Mouse (Mus musculus): ENCODE results near the gene Tex30. TPM values are rescaled to one million over a fixed set of nuclear protein-coding genes. Genes with fewer than 3 reads are reported as not detected.
A peak's percentile ranks its signal among the peaks of the same experiment; 100 is the strongest.

Tex30 gene
- total RNA-seq, 1 experiment from 2014 or later = 13.3 TPM

DNA sequence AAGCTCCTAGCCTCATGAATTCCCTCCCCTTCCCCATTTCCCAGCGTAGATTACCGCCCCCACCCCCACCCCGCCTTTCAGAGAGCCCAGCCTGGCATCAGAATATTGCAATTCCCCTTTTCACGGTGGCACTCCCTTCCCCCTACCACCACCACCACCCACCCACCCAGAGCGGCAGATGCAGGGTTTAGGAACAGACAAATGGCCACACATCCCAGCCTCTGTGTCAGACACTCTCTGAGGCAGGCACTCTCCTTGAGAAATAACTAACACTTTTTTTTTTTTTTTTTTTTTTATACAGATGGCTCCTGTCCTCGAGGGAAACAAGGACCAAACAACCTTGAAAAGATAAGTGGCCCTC is 59.7 kb downstream of the Tex30 start:
- no peak for DNase-seq

DNA sequence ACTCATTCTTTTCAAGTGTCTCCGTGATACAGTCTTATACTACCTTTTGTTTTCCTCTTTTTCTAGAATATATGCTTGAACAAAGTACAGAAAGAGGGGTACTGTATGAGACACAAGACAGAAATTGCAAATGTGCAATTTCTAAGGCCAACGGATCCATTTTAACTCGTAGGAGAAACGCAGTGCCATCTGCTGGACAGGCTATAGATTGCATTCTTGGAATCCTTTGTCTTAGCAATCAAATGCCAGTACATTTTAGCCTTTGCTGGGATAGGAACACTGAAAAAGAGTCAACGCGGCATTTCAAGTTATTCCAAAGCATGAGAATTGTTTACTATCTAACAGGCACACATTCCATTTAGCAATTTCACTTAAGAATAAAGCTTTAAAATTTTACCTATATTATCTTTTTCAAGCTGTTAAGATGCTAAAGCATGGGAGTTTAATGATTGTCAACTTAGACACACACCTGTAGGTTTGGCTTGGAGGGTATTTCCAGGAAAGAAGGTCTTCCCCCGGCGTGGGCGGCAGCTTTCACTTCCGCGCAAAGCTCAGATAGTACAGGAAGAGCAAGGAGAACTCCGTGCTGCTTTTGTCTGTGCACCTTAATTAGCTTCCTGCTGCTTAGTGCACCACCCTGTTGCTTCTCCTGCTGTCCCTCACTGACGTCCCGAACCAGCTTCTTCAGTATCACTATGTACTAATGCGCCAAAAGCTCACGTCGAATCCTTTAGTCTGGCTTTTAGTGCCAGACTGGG is 60.3 kb downstream of the Tex30 start:
- peak; percentile 79 for DNase-seq

Other genes with a start within 250 kb of the Tex30 start
- 49.8 and 53.3 TPM in 2 replicates for gene Tpp2, start 168.8 kb downstream of the Tex30 start, total RNA-seq (2021)
- gene Mettl21c, start 82.4 kb downstream of the Tex30 start, total RNA-seq (2021) = not detected in 2 replicates
- gene Gm8251, start 40.5 kb downstream of the Tex30 start, total RNA-seq (2021) = 0.08 TPM in 1 of 2 replicates, not detected in the other
- gene Kdelc1, start 16.4 kb upstream of the Tex30 start, total RNA-seq (2021) = 23.5 TPM in 2 replicates
- 14.3 and 16.8 TPM in 2 replicates for gene Bivm, start 16.5 kb upstream of the Tex30 start, total RNA-seq (2021)
- 18.7 and 18.8 TPM in 2 replicates for gene Ercc5, start 45.3 kb upstream of the Tex30 start, total RNA-seq (2021)
- not detected in 2 replicates for gene Mettl21e, start 116.5 kb upstream of the Tex30 start, total RNA-seq (2021)